Mouse (Mus musculus) left cerebral cortex, adult 9 months (tissue): ENCODE results near the gene Zbtb5.
"Not testable (repeated sequence)": the region's sequence is repeated elsewhere in the genome, so short reads cannot be mapped to it uniquely, and the experiment has no call there.

ENCODE experiments used
- DNase-seq, 2 experiments: peaks; one replicate each; pipeline ENCODE4 v3.0.0; 2022; ENCODE audit warnings: low spot score in 2 of 2

Zbtb5 gene

DNA sequence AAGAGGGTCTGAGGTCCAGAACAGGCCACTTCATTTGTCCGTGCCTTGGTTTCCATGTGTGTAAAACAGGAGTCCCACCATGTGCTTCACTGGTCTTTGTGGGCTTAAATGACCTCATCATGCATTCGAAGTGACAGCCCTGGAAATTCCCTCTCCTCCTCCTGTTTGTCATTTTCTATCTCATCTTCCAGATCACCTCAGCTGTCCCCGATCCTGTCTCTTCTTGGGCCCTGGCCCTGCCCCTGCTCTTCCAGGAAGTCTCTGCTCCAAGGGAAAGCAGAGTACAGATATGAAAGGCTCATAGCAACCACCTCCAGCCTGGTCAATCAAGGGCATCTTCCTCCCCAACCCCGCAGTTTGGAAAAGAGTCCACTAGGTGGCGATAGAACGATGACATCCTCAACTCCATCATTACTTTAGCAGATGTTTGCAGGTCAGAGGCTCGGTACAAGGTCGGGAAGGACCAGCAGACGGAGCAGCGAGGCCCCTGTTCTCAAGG is 41.6 kb downstream of the Zbtb5 start:
- no peak for DNase-seq

GRCm38 (mm10) chr4:44970056-44970455 is 42.2 kb downstream of the Zbtb5 start:
- DNase-seq, result no peak

GRCm38 (mm10) chr4:44967402-44967801 is 44.8 kb downstream of the Zbtb5 start:
- DNase-seq, result no peak

DNA sequence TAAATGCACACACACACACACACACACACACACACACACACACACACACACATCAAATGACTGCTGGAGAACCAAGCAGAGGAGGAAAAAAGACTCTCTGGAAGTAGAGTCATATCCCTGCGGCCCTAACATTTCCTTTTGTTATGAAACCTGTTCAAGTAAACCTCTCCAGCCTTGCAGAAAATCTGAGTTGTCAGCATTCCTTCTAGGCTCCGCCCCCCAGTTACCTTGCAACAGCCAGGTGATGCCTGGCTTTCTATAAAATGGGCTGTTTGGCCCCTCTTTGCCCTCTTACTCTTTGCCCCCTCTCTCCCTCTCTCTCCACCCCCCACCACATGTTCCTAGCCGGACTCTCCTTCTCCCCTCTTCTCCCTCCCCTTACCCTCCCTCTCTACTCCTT is 46.5 kb downstream of the Zbtb5 start:
- no peak for DNase-seq

- no peak for DNase-seq
Measured at GRCm38 (mm10) chr4:44965175-44965574, 47.0 kb downstream of the Zbtb5 start.

DNA sequence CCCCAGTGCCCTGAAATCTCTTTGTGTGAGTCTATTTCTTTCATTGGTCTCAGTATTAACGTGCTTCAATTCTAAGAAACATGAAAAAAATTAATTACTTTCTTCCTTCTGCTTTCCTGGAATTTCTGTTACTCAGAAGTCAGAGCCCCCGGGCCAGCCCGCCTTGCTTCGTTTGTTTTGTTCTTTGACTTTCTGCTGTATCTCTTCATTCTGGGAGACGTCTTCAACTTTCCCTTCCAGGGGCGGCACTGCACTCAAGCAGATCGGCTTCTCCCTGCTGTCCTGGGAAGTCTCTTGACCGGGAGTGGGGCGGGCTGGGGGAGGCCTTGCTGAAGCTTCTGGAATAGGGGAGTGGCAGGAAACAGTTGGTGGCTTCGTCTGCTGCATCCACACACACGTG is 49.1 kb downstream of the Zbtb5 start:
- DNase-seq, result no peak

DNA sequence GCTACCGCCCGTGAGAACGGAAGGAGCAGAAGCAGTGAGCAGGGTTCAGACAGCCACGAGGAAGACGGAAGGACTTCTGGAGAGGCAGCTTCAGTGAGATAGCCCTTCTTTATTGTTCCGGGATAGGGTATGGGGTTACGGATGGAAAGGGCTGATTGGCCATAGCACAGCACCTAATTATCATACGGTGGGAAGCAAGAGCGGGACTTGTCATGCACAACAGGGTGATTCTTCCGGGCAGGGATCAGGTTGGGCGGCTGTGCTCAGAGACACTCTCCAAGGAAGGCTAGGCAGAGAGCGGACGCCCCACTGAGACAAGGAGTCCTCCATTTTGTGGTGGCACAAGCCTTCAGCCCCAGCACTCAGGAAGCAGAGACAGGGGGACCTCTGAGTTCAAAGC is 53.0 kb downstream of the Zbtb5 start:
- no peak for DNase-seq

GRCm38 (mm10) chr4:44958776-44959175 is 53.4 kb downstream of the Zbtb5 start:
- no peak for DNase-seq

DNA sequence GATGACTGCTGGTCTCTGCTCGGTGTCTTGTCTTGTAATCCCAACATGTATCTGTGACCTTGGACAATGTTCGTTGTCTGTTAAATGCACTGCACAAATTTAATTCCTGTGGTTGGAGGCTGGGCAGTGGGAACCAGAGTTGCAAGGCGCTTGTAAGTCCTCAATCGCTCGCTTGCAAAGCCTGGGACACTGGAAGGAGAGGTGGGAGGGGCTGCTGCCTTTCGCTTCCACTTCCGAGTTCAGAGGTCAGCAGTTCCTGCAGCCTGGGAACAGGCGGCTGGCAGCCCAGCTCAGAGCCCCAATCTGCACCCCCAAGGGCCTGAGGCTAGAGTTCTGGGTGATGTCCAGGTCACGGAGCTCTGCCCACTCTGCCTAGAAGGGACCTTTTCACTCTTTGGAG is 59.2 kb downstream of the Zbtb5 start:
- DNase-seq, result no peak

GRCm38 (mm10) chr4:44948314-44948713 is 63.9 kb downstream of the Zbtb5 start:
- no peak for DNase-seq

GRCm38 (mm10) chr4:44947464-44947863 is 64.7 kb downstream of the Zbtb5 start:
- no peak for DNase-seq

DNA sequence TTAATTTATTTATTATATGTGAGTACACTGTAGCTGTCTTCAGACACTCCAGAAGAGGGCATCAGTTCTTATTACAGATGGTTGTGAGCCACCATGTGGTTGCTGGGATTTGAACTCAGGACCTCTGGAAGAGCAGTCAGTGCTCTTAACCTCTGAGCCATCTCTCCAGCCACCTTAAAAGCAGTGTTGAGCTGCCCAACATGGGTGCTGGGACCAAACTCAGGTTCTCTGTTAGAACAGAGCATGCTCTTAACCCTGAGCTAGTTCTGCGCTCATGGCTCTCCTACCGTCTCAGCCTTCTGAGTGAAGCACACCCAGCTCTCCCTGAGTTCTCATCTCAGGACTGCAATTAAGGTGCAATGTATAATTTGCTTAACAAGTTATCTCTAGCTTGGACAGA is 66.1 kb downstream of the Zbtb5 start:
- DNase-seq, result not testable (repeated sequence)

DNA sequence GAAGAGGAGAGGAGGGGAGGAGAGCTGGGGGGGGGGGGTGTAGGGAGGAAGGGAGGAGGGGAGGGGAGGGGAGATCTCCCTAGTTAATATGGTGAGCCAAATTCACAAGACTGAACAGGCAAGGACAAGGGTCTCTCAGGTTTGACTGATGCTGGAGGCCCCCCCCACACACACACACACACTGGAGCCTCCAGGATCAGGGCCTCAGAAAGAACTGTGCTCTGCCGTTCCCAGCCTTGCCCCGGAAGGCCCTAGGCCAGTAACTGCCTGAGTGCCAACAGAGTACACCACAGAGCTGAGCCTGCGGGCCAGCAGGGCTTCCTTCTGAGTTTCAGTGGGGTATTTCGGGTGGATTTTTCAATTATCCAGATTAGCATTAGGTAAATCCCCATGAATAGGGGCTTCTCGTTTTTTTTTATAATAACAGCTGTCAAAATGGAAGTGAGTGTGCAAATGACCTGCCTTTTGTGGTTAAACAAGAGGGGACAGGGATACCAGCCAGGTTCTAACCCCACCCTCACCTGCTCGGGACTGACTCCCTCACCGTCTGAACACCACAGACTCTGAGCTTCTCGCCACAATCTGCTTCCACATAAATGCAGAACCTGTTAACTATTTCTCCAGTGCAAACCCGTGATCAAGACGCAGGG is 67.7 kb downstream of the Zbtb5 start:
- no peak for DNase-seq

DNA sequence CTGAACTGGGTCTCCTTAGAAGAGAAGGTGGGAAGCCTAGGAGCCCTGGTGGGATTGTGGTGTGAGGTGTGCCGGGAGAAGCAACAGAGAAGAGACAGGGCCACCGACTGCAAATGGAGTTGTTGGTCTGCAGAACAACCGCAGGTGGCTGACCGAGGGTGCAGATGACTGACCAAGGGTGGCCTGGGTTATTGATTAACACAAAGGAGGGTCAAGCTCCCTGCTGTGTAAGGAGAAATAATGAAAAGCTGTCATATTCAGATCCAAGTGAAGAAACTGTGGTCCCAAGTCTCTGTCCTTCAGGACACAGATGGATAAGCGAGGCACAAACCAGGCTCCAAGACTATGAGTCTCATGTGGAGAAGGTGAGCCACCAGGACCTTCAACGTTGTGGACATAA is 68.7 kb downstream of the Zbtb5 start:
- DNase-seq, result no peak

DNA sequence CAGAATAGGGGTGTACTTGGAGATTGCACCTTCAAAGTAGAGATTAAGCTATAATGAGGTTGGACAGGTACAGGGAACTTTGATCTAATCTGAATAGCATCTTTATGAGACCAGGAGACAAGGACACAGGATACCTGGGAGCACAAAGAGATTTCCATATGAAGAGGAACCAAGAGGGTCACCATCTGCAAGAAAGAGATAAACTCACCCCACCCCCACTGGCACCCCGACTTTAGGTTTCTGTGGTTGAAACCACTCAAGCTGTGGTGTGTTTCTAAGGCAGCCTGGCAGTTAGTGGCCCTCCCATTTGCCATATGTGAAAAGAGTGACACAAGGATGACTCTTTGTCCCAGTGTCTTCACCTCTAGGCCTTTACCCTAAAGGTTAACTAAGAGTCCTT is 70.0 kb downstream of the Zbtb5 start:
- DNase-seq, result no peak
